ENCODE assay signal across 22 mouse cellular contexts in genomic region chr10:77300237-77300933, GRCm38 (mm10). TPM values are rescaled to one million over a fixed set of nuclear protein-coding genes. Genes with fewer than 3 reads are reported as not detected.
A peak's percentile ranks its signal among the peaks of the same experiment; 100 is the strongest.
DNase-seq lines count a peak whose midpoint lies in the region; ATAC-seq and TF ChIP-seq lines count a peak whose summit lies in the region.
"Had no signal": no experiment of that assay in that cellular context is flagged by ENCODE, and none has a peak within 500 bp of the region (broad histone marks: within the 10 kb centered on the region; RNA-seq: fewer than 3 reads in every experiment).

No protein-coding gene starts in this region.

- H3K4me3 ChIP-seq in erythroblast, embryonic 14.5 days (replicated peaks) = peak overlapping the region; percentile 2
- H3K4me3 ChIP-seq in liver, embryonic 14.5 days (ENCODE audit: insufficient read depth in 1 of 2, low read depth in 2 of 2, low read length in 2 of 2) = no peak overlapping the region
- H3K4me3 ChIP-seq: embryonic facial prominence, embryonic 15.5 days; heart, adult 2 months; heart, embryonic 12.5 days; hindbrain, embryonic 15.5 days had no signal

- peak; percentile 83 for DNase-seq in heart, adult 11 months
- no peak for DNase-seq in heart, adult 9 months (ENCODE audit: low spot score in 2 of 2)
- DNase-seq in liver, embryonic 14.5 days (ENCODE audit: low read depth in 3 of 3, low spot score in 3 of 3) = no peak
- DNase-seq in natural killer cell, adult 2 months (ENCODE audit: low spot score in 2 of 2) = no peak
- no peak for DNase-seq in kidney, adult 8-10 months
- DNase-seq in ovary, adult 18-20 months (ENCODE audit: low spot score) = no peak
- DNase-seq: adrenal gland, adult 8-10 months; adrenal gland, postnatal 36 days; cerebellum, adult 11 months; cerebellum, adult 8-10 months; cerebellum, postnatal 14 days; embryo, embryonic 11 days; gastrocnemius, postnatal 10 days; heart, adult 2 months; heart, postnatal 36 days had no signal

- peak; percentile 56 for ATAC-seq in liver, embryonic 14.5 days (ENCODE audit: insufficient read depth)
- peak; percentile 24 for ATAC-seq in megakaryocyte progenitor cell, adult 5-6 weeks (replicated peaks; ENCODE audit: poor library complexity)
- ATAC-seq: forebrain, embryonic 14.5 days had no signal

- WGBS in liver, embryonic 14.5 days (ENCODE audit: insufficient replicate concordance) = 38% methylated on average over 8 of the region's 8 CpGs

- no peak for TF ChIP-seq CTCF in liver, embryonic 14.5 days (IDR thresholded peaks at IDR 0.05; ENCODE audit: low read depth)

- H3K36me3 ChIP-seq in erythroblast, embryonic 14.5 days (ENCODE audit: control insufficient read depth) = no peaks in the 10 kb centered on the region
- H3K36me3 ChIP-seq in liver, embryonic 14.5 days (replicated peaks; ENCODE audit: control insufficient read depth, insufficient read depth, low read depth) = no peaks in the 10 kb centered on the region
- H3K36me3 ChIP-seq: embryonic facial prominence, embryonic 15.5 days had no signal

- no peaks in the 10 kb centered on the region for H3K27me3 ChIP-seq in erythroblast, embryonic 14.5 days (ENCODE audit: control insufficient read depth)
- H3K27me3 ChIP-seq in liver, embryonic 14.5 days (ENCODE audit: control insufficient read depth, insufficient read depth, low read length) = no peaks in the 10 kb centered on the region
- H3K27me3 ChIP-seq: CH12.LX; embryonic facial prominence, embryonic 15.5 days; heart, embryonic 12.5 days; hindbrain, embryonic 15.5 days had no signal

- H3K9ac ChIP-seq in liver, embryonic 14.5 days (replicated peaks) = no peak overlapping the region
- H3K9ac ChIP-seq: embryonic facial prominence, embryonic 15.5 days; heart, embryonic 12.5 days; hindbrain, embryonic 15.5 days had no signal

- H3K27ac ChIP-seq in liver, embryonic 14.5 days = peak overlapping the region; percentile 80
- H3K27ac ChIP-seq: embryonic facial prominence, embryonic 15.5 days; heart, adult 2 months; hindbrain, embryonic 15.5 days had no signal

- H3K4me1 ChIP-seq in erythroblast, embryonic 14.5 days (ENCODE audit: control insufficient read depth) = peaks cover 55% of the 10 kb centered on the region
- peaks cover 25 to 38% of the 10 kb centered on the region in 2 experiments for H3K4me1 ChIP-seq in liver, embryonic 14.5 days (replicated peaks; ENCODE audit: control insufficient read depth in 2 of 2, insufficient read depth in 2 of 2, low read length in 1 of 2)
- H3K4me1 ChIP-seq: embryonic facial prominence, embryonic 15.5 days had no signal

- no peaks in the 10 kb centered on the region for H3K9me3 ChIP-seq in erythroblast, embryonic 14.5 days (ENCODE audit: control insufficient read depth, low read length)
- H3K9me3 ChIP-seq in liver, embryonic 14.5 days (ENCODE audit: control insufficient read depth, low read length) = no peaks in the 10 kb centered on the region
- H3K9me3 ChIP-seq: embryonic facial prominence, embryonic 15.5 days; heart, embryonic 12.5 days; hindbrain, embryonic 15.5 days had no signal

- TF ChIP-seq EP300 in liver, embryonic 14.5 days (IDR thresholded peaks at IDR 0.05; ENCODE audit: low read depth) = no peak

- H3K4me2 ChIP-seq in liver, embryonic 14.5 days (ENCODE audit: low read depth) = peak overlapping the region; percentile 49
- H3K4me2 ChIP-seq: embryonic facial prominence, embryonic 15.5 days; heart, embryonic 12.5 days; hindbrain, embryonic 15.5 days had no signal

RNA-seq across cellular contexts. Expression of gene Pofut2, which starts 41.4 kb away (rescaled TPM):
- 5.0 and 5.7 TPM in 2 replicates for polyA plus RNA-seq in erythroblast, embryonic 14.5 days (2012)
- polyA plus RNA-seq in liver, embryonic 14.5 days (2012; rRNA removed) = 12.9 and 14.7 TPM in 2 replicates
- 17.6 and 18.4 TPM in 2 replicates for polyA plus RNA-seq in liver, embryonic 14.5 days (2014; fragmentation: Nextera tagmentation; extraction: Ambion mirVana)
- 11.5 and 12.0 TPM in 2 replicates for total RNA-seq in megakaryocyte progenitor cell, adult 5-6 weeks (2015)
- 15.0 and 15.8 TPM in 2 replicates for total RNA-seq in megakaryocyte progenitor cell, adult 5-6 weeks (2017)
